Mouse (Mus musculus): ENCODE results near the gene Aifm1.

- TF ChIP-seq POLR2A (IDR thresholded peaks at IDR 0.05; ENCODE audit: extremely low read depth, insufficient read depth, low read length) (no peak), CTCF (IDR thresholded peaks at IDR 0.05; ENCODE audit: extremely low read depth, insufficient read depth, low read length) (no peak)
Observed at GRCm38 (mm10) chrX:48525866-48526265, 12.5 kb upstream of the Aifm1 start.
